Mouse (Mus musculus) stomach, postnatal 0 days (tissue): ENCODE measurements around the gene Olfr1393. TPM values are rescaled to one million over a fixed set of nuclear protein-coding genes. Genes with fewer than 3 reads are reported as not detected.

Experiments used
- ATAC-seq: fragments of 200-750 bp; cut with Nextera tagmentation; 2 replicates; pipeline ENCODE4 v1.8.0; 2017; ENCODE audit not compliant: low FRiP score, low TSS enrichment
- DNase-seq: peaks from one replicate; pipeline ENCODE4 v3.0.0-alpha.2; 2016; ENCODE audit warnings: low spot score
- H3K27ac ChIP-seq: fragments of 300-500 bp; sonication (generic); replicated peaks from 2 replicates; pipeline ENCODE4 v1.5.1; 2014; ENCODE audit warnings: mild to moderate bottlenecking, control low read depth
- H3K27me3 ChIP-seq: fragments of 300-500 bp; sonication (generic); 2 replicates; pipeline ENCODE4 v1.6.1; 2014; ENCODE audit warnings: low read length; ENCODE audit not compliant: control insufficient read depth, insufficient read depth
- H3K36me3 ChIP-seq: fragments of 300-500 bp; sonication (generic); 2 replicates; pipeline ENCODE4 v1.6.1; 2014; ENCODE audit warnings: low read length, mixed read lengths; ENCODE audit not compliant: control insufficient read depth, insufficient read depth
- H3K4me1 ChIP-seq: fragments of 300-500 bp; sonication (generic); replicated peaks from 2 replicates; pipeline ENCODE4 v1.6.1; 2014; ENCODE audit warnings: antibody characterized with exemption; ENCODE audit not compliant: control insufficient read depth, insufficient read depth
- H3K4me2 ChIP-seq: fragments of 300-500 bp; sonication (generic); replicated peaks from 2 replicates; pipeline ENCODE4 v1.6.1; 2014; ENCODE audit warnings: low read depth, mild to moderate bottlenecking, control low read depth, moderate library complexity
- H3K4me3 ChIP-seq: fragments of 300-500 bp; sonication (generic); 2 replicates; pipeline ENCODE4 v1.5.1; 2014; ENCODE audit warnings: low read depth, low read length, control low read depth
- H3K9ac ChIP-seq: fragments of 300-500 bp; sonication (generic); 2 replicates; pipeline ENCODE4 v1.6.1; 2014; ENCODE audit warnings: mild to moderate bottlenecking, low read length, control low read depth, mixed read lengths
- H3K9me3 ChIP-seq: fragments of 300-500 bp; sonication (generic); 2 replicates; pipeline ENCODE4 v1.6.1; 2016; ENCODE audit warnings: low read length; ENCODE audit not compliant: control insufficient read depth
- CTCF ChIP-seq: IDR thresholded peaks from 2 replicates; pipeline ENCODE4 v1.5.1; 2016; ENCODE audit warnings: antibody characterized with exemption, low read depth, mild to moderate bottlenecking, moderate library complexity
- EP300 ChIP-seq: optimal IDR thresholded peaks from 2 replicates; pipeline ENCODE3; 2016; ENCODE audit warnings: antibody characterized with exemption
- whole genome bisulfite sequencing: fragments of 180-500 bp; shearing (Covaris S2); extraction: QIAGEN DNeasy Blood & Tissue Kit; methylation state at CpG from one replicate; pipeline ENCODE4 v1.1.7; 2014; 5-methylcytosine and 5-hydroxymethylcytosine counted together
- polyA plus RNA-seq: library from polyadenylated mRNA; unstranded; fragments of >200 nt; fragmentation: Nextera tagmentation; extraction: Ambion mirVana; gene quantifications from 2 replicates; pipeline ENCODE4 v1.2.1, GENCODE M21; 2015

Gene Olfr1393
- polyA plus RNA-seq, 1 experiment from 2014 or later, result not detected

DNA sequence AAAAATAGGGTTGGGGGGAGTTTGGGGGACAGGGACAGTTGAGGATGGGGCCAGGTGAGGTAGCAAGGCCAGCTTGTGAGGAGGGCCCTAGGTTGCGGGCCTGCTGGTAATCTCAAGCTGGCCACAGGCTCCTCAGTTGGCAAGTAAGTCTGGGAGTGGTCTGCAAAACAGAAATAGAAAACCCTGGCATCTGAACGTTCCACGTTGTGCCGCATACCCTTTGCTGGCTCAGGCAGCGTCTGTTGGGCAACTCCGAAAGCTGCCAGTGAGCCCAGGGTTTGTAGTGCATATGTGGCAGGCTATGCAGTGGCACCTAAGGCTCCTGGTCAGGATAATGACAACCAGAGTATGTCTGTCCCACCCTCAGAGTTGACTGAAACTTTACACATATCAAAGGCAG lies 15.0 kb upstream of the Olfr1393 start:
- Histone ChIP-seq H3K4me3 (no peak overlapping the region), H3K4me2 (no peak overlapping the region), H3K9me3 (no peaks in the 10 kb centered on the region), H3K9ac (no peak overlapping the region), H3K36me3 (peaks cover 24% of the 10 kb centered on the region), H3K27ac (no peak overlapping the region), H3K4me1 (no peaks in the 10 kb centered on the region), H3K27me3 (no peaks in the 10 kb centered on the region)
- TF ChIP-seq CTCF (no peak), EP300 (no peak)
- DNase-seq, result no peak
- 88% methylated on average over 6 of the region's 6 CpGs for whole genome bisulfite sequencing
- ATAC-seq, result no peak

GRCm38 (mm10) chr11:49264081-49264480 lies 14.0 kb upstream of the Olfr1393 start:
- no peaks in the 10 kb centered on the region for H3K9me3 ChIP-seq
- H3K4me1 ChIP-seq, result no peaks in the 10 kb centered on the region
- no peak overlapping the region for H3K4me3 ChIP-seq
- H3K36me3 ChIP-seq, result peaks cover 24% of the 10 kb centered on the region
- TF ChIP-seq CTCF (no peak), EP300 (no peak)
- WGBS, result 85% methylated on average over 7 of the region's 7 CpGs
- no peaks in the 10 kb centered on the region for H3K27me3 ChIP-seq
- H3K4me2 ChIP-seq, result no peak overlapping the region
- H3K27ac ChIP-seq, result no peak overlapping the region
- H3K9ac ChIP-seq, result no peak overlapping the region
- DNase-seq, result no peak
- ATAC-seq, result no peak

DNA sequence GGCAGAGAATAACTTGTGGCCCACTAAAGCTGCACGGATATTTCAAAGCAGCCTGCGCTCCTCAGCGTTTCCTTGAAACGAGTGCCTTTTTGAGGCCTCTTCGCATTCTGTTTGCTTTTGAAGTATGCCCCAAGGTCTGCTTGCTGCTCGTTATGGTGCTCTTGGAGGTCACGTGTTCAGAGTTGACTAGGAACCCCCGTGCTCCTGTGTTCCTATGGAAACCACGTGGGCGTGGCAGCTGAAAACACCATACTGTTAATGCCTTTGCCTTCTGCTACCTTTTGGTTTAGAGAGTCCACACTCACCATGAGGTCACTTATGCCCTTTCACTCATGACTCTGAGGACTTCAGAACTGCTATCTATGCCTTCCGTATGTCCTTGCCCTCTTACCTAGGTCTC lies 13.5 kb upstream of the Olfr1393 start:
- Histone ChIP-seq H3K9me3 (no peaks in the 10 kb centered on the region), H3K27ac (no peak overlapping the region), H3K4me1 (no peaks in the 10 kb centered on the region), H3K4me2 (no peak overlapping the region), H3K36me3 (peaks cover 24% of the 10 kb centered on the region), H3K4me3 (no peak overlapping the region), H3K27me3 (no peaks in the 10 kb centered on the region), H3K9ac (no peak overlapping the region)
- DNase-seq (peak; percentile 38), ATAC-seq (peak; percentile 43)
- 59% methylated on average over 11 of the region's 11 CpGs for WGBS
- TF ChIP-seq EP300 (no peak), CTCF (no peak)

DNA sequence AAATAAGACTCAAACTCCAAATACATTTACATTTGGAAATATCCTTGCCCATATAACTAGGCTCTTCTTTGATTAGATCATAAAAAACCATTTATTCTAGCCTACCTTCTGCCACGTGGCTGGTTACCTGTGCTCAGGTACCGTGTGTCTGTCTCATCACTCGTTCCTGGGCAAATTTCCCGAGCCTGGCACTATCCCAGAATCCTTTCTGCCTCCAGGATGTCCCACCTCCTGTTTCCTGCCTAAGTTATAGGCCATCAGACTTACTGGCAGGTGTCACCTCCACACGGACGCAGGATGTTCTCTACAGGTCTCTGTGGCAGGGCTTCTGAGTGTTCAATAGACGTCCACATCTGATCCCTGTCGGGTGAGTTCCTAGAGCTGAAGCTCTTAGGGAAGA lies 13.0 kb upstream of the Olfr1393 start:
- WGBS, result 84% methylated on average over 8 of the region's 8 CpGs
- DNase-seq, result no peak
- TF ChIP-seq EP300, result no peak
- no peak for TF ChIP-seq CTCF

GRCm38 (mm10) chr11:49266671-49267070 lies 11.4 kb upstream of the Olfr1393 start:
- H3K4me2 ChIP-seq, result no peak overlapping the region
- H3K27ac ChIP-seq, result no peak overlapping the region
- no peak for DNase-seq
- H3K9me3 ChIP-seq, result no peaks in the 10 kb centered on the region
- H3K9ac ChIP-seq, result no peak overlapping the region
- H3K27me3 ChIP-seq, result no peaks in the 10 kb centered on the region
- H3K36me3 ChIP-seq, result peaks cover 11% of the 10 kb centered on the region; the same call in 1 of the 2 replicates
- WGBS, result 53% methylated on average over 6 of the region's 6 CpGs
- TF ChIP-seq CTCF, result no peak
- no peak for TF ChIP-seq EP300
- no peaks in the 10 kb centered on the region for H3K4me1 ChIP-seq
- no peak for ATAC-seq
- H3K4me3 ChIP-seq, result no peak overlapping the region

More for the DNA sequence above, 13.0 kb upstream of the Olfr1393 start:
- no peak overlapping the region for H3K9ac ChIP-seq
- H3K27ac ChIP-seq, result no peak overlapping the region
- no peak overlapping the region for H3K4me2 ChIP-seq
- no peaks in the 10 kb centered on the region for H3K4me1 ChIP-seq
- ATAC-seq, result no peak
- no peaks in the 10 kb centered on the region for H3K27me3 ChIP-seq
- H3K36me3 ChIP-seq, result peaks cover 24% of the 10 kb centered on the region
- no peaks in the 10 kb centered on the region for H3K9me3 ChIP-seq
- no peak overlapping the region for H3K4me3 ChIP-seq

GRCm38 (mm10) chr11:49267316-49267715 lies 10.8 kb upstream of the Olfr1393 start:
- H3K9me3 ChIP-seq, result no peaks in the 10 kb centered on the region
- no peak overlapping the region for H3K4me2 ChIP-seq
- H3K4me1 ChIP-seq, result no peaks in the 10 kb centered on the region
- TF ChIP-seq CTCF (no peak), EP300 (no peak)
- no peak overlapping the region for H3K27ac ChIP-seq
- DNase-seq, result no peak
- H3K9ac ChIP-seq, result no peak overlapping the region
- no peak for ATAC-seq
- H3K27me3 ChIP-seq, result no peaks in the 10 kb centered on the region
- WGBS, result 77% methylated on average over 10 of the region's 10 CpGs
- no peak overlapping the region for H3K4me3 ChIP-seq
- H3K36me3 ChIP-seq, result peaks cover 5% of the 10 kb centered on the region; the same call in 1 of the 2 replicates
